ENCODE assay signal across 8 mouse cellular contexts in the genomic region with DNA sequence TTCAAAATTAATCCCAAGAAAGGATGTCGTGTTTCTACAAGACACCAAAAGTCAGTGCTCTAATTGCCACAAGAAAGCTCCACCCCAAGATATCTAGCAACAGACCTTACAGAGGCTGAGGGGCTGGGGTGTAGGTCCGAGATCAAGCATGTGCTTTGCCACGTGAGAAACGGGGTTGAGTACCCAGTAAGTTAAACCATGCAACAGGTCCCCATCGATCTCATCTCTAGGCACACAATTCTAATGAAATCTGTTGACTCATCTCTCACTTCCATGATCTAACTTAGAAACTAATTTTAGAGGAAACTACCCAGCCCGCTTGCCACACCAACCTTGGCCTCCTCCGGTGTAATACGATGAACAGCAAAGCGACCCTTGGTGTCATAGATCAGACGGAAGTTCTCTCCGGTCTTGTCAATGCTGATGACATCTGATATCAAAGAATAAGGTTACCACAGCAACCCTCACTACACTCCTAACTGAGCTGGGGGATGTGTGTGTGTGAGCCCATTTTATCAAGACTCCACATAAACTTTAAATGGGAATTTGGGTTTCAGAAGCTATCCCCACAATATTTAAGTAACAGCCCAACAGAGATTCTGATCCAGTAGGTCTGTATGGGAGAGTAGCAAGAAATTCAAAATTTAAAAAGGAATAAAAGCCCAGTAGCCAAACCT. TPM values are rescaled to one million over a fixed set of nuclear protein-coding genes. Genes with fewer than 3 reads are reported as not detected.
DNase-seq lines count a peak whose midpoint lies in the region; ATAC-seq and TF ChIP-seq lines count a peak whose summit lies in the region.

No protein-coding gene starts in this region.

- TF ChIP-seq CTCF in left cerebral cortex, adult 2 months (IDR thresholded peaks at IDR 0.05) = no peak
- TF ChIP-seq CTCF in small intestine, adult 2 months (IDR thresholded peaks at IDR 0.05; ENCODE audit: extremely low read depth, insufficient read length, insufficient replicate concordance, low read depth, low read length) = no peak

- peak overlapping the region; percentile 48 for H3K4me2 ChIP-seq in embryonic facial prominence, embryonic 15.5 days (replicated peaks)
- H3K4me2 ChIP-seq in limb, embryonic 13.5 days (replicated peaks) = peak overlapping the region; percentile 71

- no peak overlapping the region for H3K27ac ChIP-seq in left cerebral cortex, adult 2 months
- H3K27ac ChIP-seq in embryonic facial prominence, embryonic 15.5 days (replicated peaks) = no peak overlapping the region
- no peak overlapping the region for H3K27ac ChIP-seq in limb, embryonic 13.5 days
- no peak overlapping the region for H3K27ac ChIP-seq in small intestine, adult 2 months (ENCODE audit: insufficient read depth, low read depth, low read length)

- H3K4me1 ChIP-seq in embryonic facial prominence, embryonic 15.5 days = no peaks in the 10 kb centered on the region
- 0 out of 2 replicates have a peak, but pooled peaks cover 3% of the 10 kb centered on the region for H3K4me1 ChIP-seq in limb, embryonic 13.5 days
- no peaks in the 10 kb centered on the region for H3K4me1 ChIP-seq in small intestine, adult 2 months (ENCODE audit: control insufficient read depth, insufficient read depth, insufficient read length, low read length)

- ATAC-seq in embryonic facial prominence, embryonic 15.5 days (ENCODE audit: insufficient number of reproducible peaks, low FRiP score, low TSS enrichment, low read depth) = no peak
- no peak for ATAC-seq in limb, embryonic 13.5 days (ENCODE audit: low FRiP score, low read depth)

- no peak overlapping the region for H3K9ac ChIP-seq in embryonic facial prominence, embryonic 15.5 days
- peak overlapping the region; percentile 86 for H3K9ac ChIP-seq in limb, embryonic 13.5 days

- intact Hi-C loops in left cerebral cortex, adult 2 months (cut with DNase I) = loop anchor here (10.0 kb wide), 1 partner anchor 288 kb away; no protein-coding TSS in a partner anchor
- intact Hi-C loops in left cerebral cortex, postnatal 36 days (cut with DNase I) = no loop called here

- 37% methylated on average over 11 of the region's 11 CpGs for WGBS in embryonic facial prominence, embryonic 15.5 days
- 46% methylated on average over 11 of the region's 11 CpGs for WGBS in limb, embryonic 13.5 days
- 18% methylated on average over 11 of the region's 11 CpGs for WGBS in small intestine, adult 2 months

- no peaks in the 10 kb centered on the region for H3K27me3 ChIP-seq in embryonic facial prominence, embryonic 15.5 days
- peaks cover 7% of the 10 kb centered on the region; the same call in 1 of the 2 replicates for H3K27me3 ChIP-seq in limb, embryonic 13.5 days
- H3K27me3 ChIP-seq in small intestine, adult 2 months (ENCODE audit: control insufficient read depth, insufficient read depth, low read length) = no peaks in the 10 kb centered on the region

- peaks cover 16% of the 10 kb centered on the region; the same call in 1 of the 2 replicates for H3K36me3 ChIP-seq in embryonic facial prominence, embryonic 15.5 days
- peaks cover 25% of the 10 kb centered on the region for H3K36me3 ChIP-seq in limb, embryonic 13.5 days
- H3K36me3 ChIP-seq in small intestine, adult 2 months (ENCODE audit: control insufficient read depth, insufficient read depth, low read length) = peaks cover 28% of the 10 kb centered on the region

- no peak for TF ChIP-seq POLR2A in small intestine, adult 2 months (IDR thresholded peaks at IDR 0.05; ENCODE audit: low read depth, low read length)

- peak overlapping the region; percentile 14; the same call in 1 of the 2 replicates for H3K4me3 ChIP-seq in left cerebral cortex, adult 2 months
- peak overlapping the region; percentile 50 for H3K4me3 ChIP-seq in embryonic facial prominence, embryonic 15.5 days (replicated peaks)
- H3K4me3 ChIP-seq in limb, embryonic 13.5 days = peak overlapping the region; percentile 59
- peak overlapping the region; percentile 12; the same call in 1 of the 2 replicates for H3K4me3 ChIP-seq in small intestine, adult 2 months (ENCODE audit: low read depth, low read length)

- H3K9me3 ChIP-seq in embryonic facial prominence, embryonic 15.5 days (replicated peaks) = no peaks in the 10 kb centered on the region
- H3K9me3 ChIP-seq in limb, embryonic 13.5 days = no peaks in the 10 kb centered on the region

- no peak for DNase-seq in left cerebral cortex, adult 2 months (ENCODE audit: extremely low spot score in 1 of 2, low spot score in 2 of 2)
- DNase-seq in left cerebral cortex, postnatal 36 days (ENCODE audit: low spot score in 2 of 2) = no peak
- DNase-seq in cerebellum, postnatal 25 days = no peak
- DNase-seq in retina, embryonic 14.5 days (ENCODE audit: low spot score) = no peak
- no peak for DNase-seq in kidney, postnatal 4 days

RNA-seq across cellular contexts. Expression of a gene that starts 2.0 kb away (rescaled TPM):
- 100 to 1,000 TPM; 350 to 451 TPM for total RNA-seq in left cerebral cortex, adult 2 months (2021)
- total RNA-seq in left cerebral cortex, postnatal 36 days (2021) = 100 to 1,000 TPM; 404 to 405 TPM
- 795 and 837 TPM in 2 replicates for polyA plus RNA-seq in embryonic facial prominence, embryonic 15.5 days (2015; fragmentation: Nextera tagmentation; extraction: Ambion mirVana)
- 760 and 771 TPM in 2 replicates for polyA plus RNA-seq in limb, embryonic 13.5 days (2015; fragmentation: Nextera tagmentation; extraction: Ambion mirVana)
- polyA plus RNA-seq in small intestine, adult 2 months (2012; rRNA removed) = 52.2 and 92.0 TPM in 2 replicates

RNA-seq across cellular contexts. Expression of a gene that starts 30.3 kb away (rescaled TPM):
- under 1 TPM; 0.09 TPM for total RNA-seq in left cerebral cortex, adult 2 months (2021)
- under 1 TPM; 0.11 to 0.12 TPM for total RNA-seq in left cerebral cortex, postnatal 36 days (2021)
- polyA plus RNA-seq in embryonic facial prominence, embryonic 15.5 days (2015; fragmentation: Nextera tagmentation; extraction: Ambion mirVana) = 8.6 and 8.8 TPM in 2 replicates
- 11.7 and 13.1 TPM in 2 replicates for polyA plus RNA-seq in limb, embryonic 13.5 days (2015; fragmentation: Nextera tagmentation; extraction: Ambion mirVana)
- polyA plus RNA-seq in small intestine, adult 2 months (2012; rRNA removed) = 0.19 and 0.20 TPM in 2 replicates
